Mouse (Mus musculus) frontal cortex, postnatal 10 days (tissue): ENCODE measurements around the gene Obox6.

ENCODE experiments used
- DNase-seq, 2 experiments: peaks; one replicate each; pipeline ENCODE4 v3.0.0; 2022; ENCODE audit warnings: low spot score in 2 of 2, mixed read lengths in 1 of 2

Gene Obox6

DNA sequence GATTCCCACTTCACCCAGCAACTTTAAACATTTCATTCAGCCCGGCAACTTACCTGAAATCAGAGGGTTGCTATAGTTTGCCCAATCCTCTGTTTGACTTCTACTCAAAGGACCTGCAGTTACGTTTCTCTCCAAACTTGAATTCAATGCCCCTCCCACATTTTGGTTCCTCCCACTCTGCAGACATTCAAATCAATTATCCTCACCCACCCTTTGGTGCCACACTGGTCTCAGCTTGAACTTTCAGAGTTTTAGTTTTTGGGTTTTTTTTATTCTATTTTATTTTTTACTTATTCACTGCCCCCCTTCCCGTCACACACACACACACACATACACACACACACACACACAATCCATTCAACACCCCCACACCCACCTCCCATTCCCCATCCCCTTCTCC lies at the start of gene Obox6:
Obox6 (minus strand) TSS at position 101 of the 400 bp plus-strand sequence.
- no peak for DNase-seq

DNA sequence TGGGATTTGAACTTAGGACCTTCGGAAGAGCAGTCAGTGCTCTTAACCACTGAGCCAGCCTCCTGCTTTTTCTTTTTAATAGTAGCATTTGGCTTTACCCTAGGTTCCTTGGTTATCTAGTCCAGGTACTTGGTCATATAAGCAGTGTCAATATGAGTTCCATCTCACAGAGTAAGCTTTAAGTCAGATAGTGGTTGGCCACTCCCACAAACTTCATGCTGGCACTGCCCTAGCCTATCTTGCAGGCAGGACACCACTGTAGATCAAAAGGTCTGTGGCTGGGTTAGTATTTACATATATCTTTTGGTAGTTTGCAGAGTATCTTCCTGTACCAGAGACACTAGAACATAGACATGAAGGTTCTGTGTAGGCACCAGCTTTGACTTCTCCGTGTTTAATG lies 44.6 kb upstream of the Obox6 start:
- DNase-seq, result no peak

DNA sequence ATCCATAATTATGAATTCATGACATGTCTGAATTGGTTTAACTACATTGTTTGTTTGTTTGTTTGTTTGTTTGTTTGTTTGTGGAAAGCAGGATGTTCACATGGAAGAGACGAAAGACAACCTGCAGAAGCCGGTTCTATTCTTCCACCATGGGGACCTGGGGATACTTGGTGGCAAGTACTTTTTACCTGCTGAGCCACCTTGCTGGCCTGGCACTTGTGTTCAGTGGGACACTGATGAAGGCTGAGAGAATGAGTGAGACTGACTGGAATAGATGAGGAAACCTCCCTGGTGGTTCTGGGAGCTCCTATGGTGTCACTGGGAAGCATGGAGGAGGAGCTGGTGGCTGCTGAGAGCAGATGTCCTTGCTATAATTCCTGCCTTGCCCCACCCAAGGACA lies 42.8 kb upstream of the Obox6 start, which contains the start of gene Crxos:
Crxos (plus strand) TSS at position 301 of the 400 bp plus-strand sequence.
- no peak for DNase-seq

DNA sequence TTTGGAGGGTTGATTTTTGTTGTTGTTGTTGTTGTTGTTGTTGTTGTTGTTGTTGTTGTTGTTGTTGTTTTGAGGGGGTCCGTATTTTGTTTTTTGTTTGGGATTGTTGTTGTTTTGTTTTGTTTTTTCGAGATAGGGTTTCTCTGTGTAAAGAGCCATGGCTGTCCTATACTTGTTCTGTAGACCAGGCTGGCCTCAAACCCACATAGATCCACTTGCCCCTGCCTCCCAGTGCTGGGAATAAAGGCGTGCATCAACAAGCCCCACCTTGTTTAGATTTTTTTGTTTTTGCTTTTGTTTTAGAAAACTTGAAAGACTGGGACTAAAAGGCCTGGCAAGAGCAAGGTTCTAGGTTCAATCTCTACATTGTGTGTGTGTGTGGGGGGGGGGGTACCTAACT lies 42.4 kb upstream of the Obox6 start:
- no peak for DNase-seq

DNA sequence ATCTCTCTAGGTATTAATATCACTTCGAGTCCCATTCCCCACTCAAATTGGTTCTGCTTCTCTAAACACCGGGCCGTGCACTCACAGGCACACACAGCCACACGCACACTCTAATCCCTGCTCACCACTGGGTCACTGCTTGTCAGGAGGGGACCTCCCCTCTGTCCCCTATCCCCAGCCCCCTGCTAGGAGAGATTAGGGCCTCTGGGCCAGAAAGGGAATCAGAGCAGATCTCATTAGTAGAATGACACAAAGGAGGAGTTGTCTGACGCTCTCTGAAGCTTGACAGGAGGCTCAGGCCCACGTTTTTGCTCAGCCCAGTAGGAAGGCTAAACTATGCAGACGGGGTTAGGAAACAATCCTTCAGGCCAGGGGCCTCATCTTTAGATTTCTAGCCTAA lies 41.9 kb upstream of the Obox6 start:
- no peak for DNase-seq

DNA sequence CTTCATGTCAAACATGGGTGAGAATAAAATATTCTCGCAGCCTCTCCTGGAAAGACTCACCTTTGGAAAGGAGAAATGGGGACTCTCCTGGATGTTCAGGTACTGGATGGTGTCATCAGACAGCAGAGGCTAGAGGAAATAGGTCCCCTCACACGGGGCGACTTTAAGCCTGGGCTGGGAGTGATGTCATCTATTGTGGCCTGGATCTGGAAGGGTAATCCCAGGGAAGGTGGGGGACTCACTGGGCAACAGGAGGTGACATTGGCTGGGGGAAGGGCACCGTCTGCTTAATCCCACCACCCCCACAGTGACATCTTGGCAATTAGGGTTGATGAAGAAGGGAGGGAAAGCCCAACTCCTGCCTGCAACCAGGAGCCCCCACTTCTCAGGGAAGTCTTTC lies 40.3 kb upstream of the Obox6 start, which contains the start of gene Crx:
Crx (minus strand) TSS at position 213 of the 400 bp plus-strand sequence.
- no peak for DNase-seq

DNA sequence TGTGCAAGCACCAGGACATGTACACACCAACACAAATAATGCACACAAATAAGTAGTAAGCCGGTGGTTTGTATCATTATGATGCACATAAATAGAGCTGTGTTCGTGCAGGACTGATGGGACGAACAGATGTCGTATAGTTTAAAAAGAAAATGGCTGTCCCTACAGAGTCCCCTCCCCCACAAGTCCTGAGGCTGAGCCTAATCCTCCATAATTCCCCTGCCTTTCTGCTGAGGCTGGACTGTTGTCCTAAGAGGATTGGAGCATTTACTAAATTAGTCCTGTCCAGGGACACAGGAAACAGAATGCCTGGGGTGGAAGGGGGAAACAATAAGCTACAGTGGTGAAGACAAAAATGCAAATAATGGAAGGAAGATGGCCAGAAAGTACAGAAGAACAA lies 24.6 kb upstream of the Obox6 start:
- DNase-seq, result no peak

DNA sequence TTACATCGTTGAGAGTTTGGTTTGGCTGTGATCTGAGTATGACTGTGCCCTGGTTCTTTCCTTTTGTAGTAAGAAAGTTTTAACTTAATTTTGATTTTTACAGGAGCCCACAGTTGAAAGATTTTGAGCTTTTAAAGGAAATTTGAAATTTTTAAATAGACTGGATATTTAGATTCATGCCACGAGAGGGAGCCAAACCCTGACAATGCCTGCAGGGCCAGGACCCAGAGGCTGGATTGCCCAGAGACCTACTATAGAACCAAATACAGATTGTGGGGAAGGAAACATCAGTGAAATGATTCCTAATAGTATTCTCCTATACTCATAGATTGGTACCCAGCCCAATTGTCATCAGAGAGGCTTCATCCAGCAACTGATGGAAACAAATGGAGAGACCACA lies 20.2 kb upstream of the Obox6 start:
- DNase-seq, result no peak
